Mouse (Mus musculus) liver, embryonic 15.5 days (tissue): Measurements from ENCODE around the gene Vps8. TPM values are rescaled to one million over a fixed set of nuclear protein-coding genes. Genes with fewer than 3 reads are reported as not detected.
"Not testable (repeated sequence)": the region's sequence is repeated elsewhere in the genome, so short reads cannot be mapped to it uniquely, and the experiment has no call there.

ENCODE experiments used
- ATAC-seq: fragments of 200-750 bp; cut with Nextera tagmentation; 2 replicates; pipeline ENCODE4 v1.8.0; 2017; ENCODE audit warnings: moderate number of reproducible peaks, mild to moderate bottlenecking, moderate library complexity; ENCODE audit not compliant: insufficient read depth
- H3K27ac ChIP-seq: fragments of 300-500 bp; sonication (generic); replicated peaks from 2 replicates; pipeline ENCODE4 v1.5.1; 2015; ENCODE audit warnings: mild to moderate bottlenecking, inconsistent platforms
- H3K27me3 ChIP-seq: fragments of 300-500 bp; sonication (generic); 2 replicates; pipeline ENCODE4 v1.6.1; 2015; ENCODE audit warnings: mild to moderate bottlenecking, inconsistent platforms
- H3K36me3 ChIP-seq: fragments of 300-500 bp; sonication (generic); replicated peaks from 2 replicates; pipeline ENCODE4 v1.6.1; 2015; ENCODE audit warnings: moderate library complexity, mild to moderate bottlenecking, inconsistent platforms
- H3K4me1 ChIP-seq: fragments of 300-500 bp; sonication (generic); replicated peaks from 2 replicates; pipeline ENCODE4 v1.6.1; 2015; ENCODE audit warnings: inconsistent platforms
- H3K4me2 ChIP-seq: fragments of 300-500 bp; sonication (generic); 2 replicates; pipeline ENCODE4 v1.6.1; 2015; ENCODE audit warnings: moderate library complexity, mild to moderate bottlenecking, inconsistent platforms
- H3K4me3 ChIP-seq: fragments of 300-500 bp; sonication (generic); replicated peaks from 2 replicates; pipeline ENCODE4 v1.5.1; 2015; ENCODE audit warnings: mild to moderate bottlenecking, inconsistent platforms
- H3K9ac ChIP-seq: fragments of 300-500 bp; sonication (generic); 2 replicates; pipeline ENCODE4 v1.6.1; 2015; ENCODE audit warnings: moderate library complexity, mild to moderate bottlenecking, inconsistent platforms
- H3K9me3 ChIP-seq: fragments of 300-500 bp; sonication (generic); replicated peaks from 2 replicates; pipeline ENCODE4 v1.6.1; 2016; ENCODE audit warnings: inconsistent platforms
- WGBS: fragments of 180-500 bp; shearing (Covaris S2); methylation state at CpG from one replicate; pipeline ENCODE4 v1.1.7; 2015; ENCODE audit warnings: mixed read lengths; ENCODE audit not compliant: insufficient replicate concordance; 5-methylcytosine and 5-hydroxymethylcytosine counted together
- polyA plus RNA-seq: library from polyadenylated mRNA; unstranded; fragments of >200 nt; fragmentation: Nextera tagmentation; extraction: Ambion mirVana; gene quantifications from 2 replicates; pipeline ENCODE4 v1.2.1, GENCODE M21; 2015

Gene Vps8
- polyA plus RNA-seq, 1 experiment from 2014 or later, result 6.3 TPM

- not testable (repeated sequence) for H3K27me3 ChIP-seq, H3K27ac ChIP-seq, H3K4me3 ChIP-seq, H3K4me1 ChIP-seq, ATAC-seq, H3K9ac ChIP-seq, H3K36me3 ChIP-seq, H3K4me2 ChIP-seq, H3K9me3 ChIP-seq
Measured at GRCm38 (mm10) chr16:21673046-21673445, 250.1 kb downstream of the Vps8 start.

GRCm38 (mm10) chr16:21673651-21674050, 250.7 kb downstream of the Vps8 start:
- not testable (repeated sequence) for H3K4me2 ChIP-seq, H3K27me3 ChIP-seq, H3K4me3 ChIP-seq, H3K27ac ChIP-seq, H3K9me3 ChIP-seq, H3K36me3 ChIP-seq, H3K9ac ChIP-seq, H3K4me1 ChIP-seq, ATAC-seq
- WGBS, result 68% methylated on average over 1 of the region's 1 CpGs

- H3K36me3 ChIP-seq, result no peaks in the 10 kb centered on the region
- H3K27ac ChIP-seq, result no peak overlapping the region
- no peaks in the 10 kb centered on the region for H3K4me1 ChIP-seq
- H3K9me3 ChIP-seq, result no peaks in the 10 kb centered on the region
- no peak for ATAC-seq
- no peak overlapping the region for H3K4me3 ChIP-seq
- no peaks in the 10 kb centered on the region for H3K27me3 ChIP-seq
- H3K4me2 ChIP-seq, result no peak overlapping the region
- WGBS, result 67% methylated on average over 7 of the region's 7 CpGs
- no peak overlapping the region for H3K9ac ChIP-seq
Measured at GRCm38 (mm10) chr16:21676791-21677190, 253.9 kb downstream of the Vps8 start.

- H3K9me3 ChIP-seq, result no peaks in the 10 kb centered on the region
- no peaks in the 10 kb centered on the region for H3K36me3 ChIP-seq
- peaks cover 3% of the 10 kb centered on the region for H3K27me3 ChIP-seq
- no peak overlapping the region for H3K4me2 ChIP-seq
- H3K27ac ChIP-seq, result no peak overlapping the region
- WGBS, result 63% methylated on average over 5 of the region's 5 CpGs
- H3K4me3 ChIP-seq, result no peak overlapping the region
- H3K9ac ChIP-seq, result no peak overlapping the region
- H3K4me1 ChIP-seq, result 0 out of 2 replicates have a peak, but pooled peaks cover 3% of the 10 kb centered on the region
- ATAC-seq, result no peak
Measured at GRCm38 (mm10) chr16:21687406-21687805, 264.5 kb downstream of the Vps8 start.

- ATAC-seq, result no peak
- H3K4me1 ChIP-seq, result 0 out of 2 replicates have a peak, but pooled peaks cover 3% of the 10 kb centered on the region
- no peak overlapping the region for H3K27ac ChIP-seq
- no peak overlapping the region for H3K4me2 ChIP-seq
- H3K9ac ChIP-seq, result no peak overlapping the region
- no peak overlapping the region for H3K4me3 ChIP-seq
- H3K27me3 ChIP-seq, result peaks cover 21% of the 10 kb centered on the region
- H3K36me3 ChIP-seq, result no peaks in the 10 kb centered on the region
- 28% methylated on average over 5 of the region's 5 CpGs for WGBS
- H3K9me3 ChIP-seq, result no peaks in the 10 kb centered on the region
Measured at GRCm38 (mm10) chr16:21689141-21689540, 266.2 kb downstream of the Vps8 start.

- Histone ChIP-seq H3K36me3 (no peaks in the 10 kb centered on the region), H3K4me1 (peaks cover 8% of the 10 kb centered on the region; the same call in 1 of the 2 replicates), H3K9ac (no peak overlapping the region), H3K4me2 (no peak overlapping the region), H3K27ac (no peak overlapping the region), H3K27me3 (peaks cover 32% of the 10 kb centered on the region), H3K9me3 (no peaks in the 10 kb centered on the region), H3K4me3 (no peak overlapping the region)
- WGBS, result 48% methylated on average over 5 of the region's 5 CpGs
- no peak for ATAC-seq
Measured at GRCm38 (mm10) chr16:21690216-21690755, 267.4 kb downstream of the Vps8 start.

GRCm38 (mm10) chr16:21693981-21694462, 271.1 kb downstream of the Vps8 start:
- peak overlapping the region; percentile 35; the same call in 1 of the 2 replicates for H3K27ac ChIP-seq
- peaks cover 7% of the 10 kb centered on the region; the same call in 1 of the 2 replicates for H3K4me1 ChIP-seq
- ATAC-seq, result peak; percentile 64
- under 1% methylated on average over 45 of the region's 45 CpGs for WGBS
- peak overlapping the region; percentile 56 for H3K9ac ChIP-seq
- peak overlapping the region; percentile 63 for H3K4me3 ChIP-seq
- H3K4me2 ChIP-seq, result peak overlapping the region; percentile 80
- H3K9me3 ChIP-seq, result no peaks in the 10 kb centered on the region
- H3K27me3 ChIP-seq, result peaks cover 42% of the 10 kb centered on the region
- H3K36me3 ChIP-seq, result no peaks in the 10 kb centered on the region

Other genes with a start within 250 kb of the Vps8 start
- gene Ephb3, start 218.4 kb upstream of the Vps8 start, polyA plus RNA-seq, result 0.52 and 0.61 TPM in 2 replicates